10 mouse cellular contexts compared by ENCODE assay signal in the genomic region with DNA sequence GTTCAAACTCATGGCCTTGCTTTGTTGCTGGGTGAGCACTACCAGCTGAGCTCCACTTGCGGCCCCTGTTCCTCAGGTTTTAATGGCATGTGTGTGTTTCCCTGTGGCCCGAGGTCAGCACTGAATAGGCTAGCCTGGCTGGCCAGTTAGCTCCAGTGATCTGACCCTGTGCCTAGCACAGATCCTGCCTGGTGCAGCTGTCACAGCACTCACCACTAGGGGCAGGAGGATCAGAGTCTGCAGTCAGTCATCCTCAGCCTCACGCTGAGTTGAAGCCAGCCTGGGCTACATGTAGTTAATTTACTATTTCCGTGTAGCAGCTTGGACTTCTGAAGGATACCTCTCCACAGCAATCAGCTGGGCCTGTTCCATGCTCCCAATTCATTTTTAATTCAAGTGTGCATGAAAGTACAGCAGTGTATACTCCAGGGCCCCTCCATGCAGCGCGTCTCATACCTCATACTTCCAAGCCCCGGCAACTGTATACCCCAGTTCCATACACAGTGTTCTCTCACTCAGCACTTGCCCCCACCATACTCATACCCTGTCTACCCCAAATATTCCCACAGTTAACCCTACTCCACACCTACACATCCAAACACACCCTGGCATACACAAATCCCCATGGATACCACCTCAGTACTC. TPM values are rescaled to one million over a fixed set of nuclear protein-coding genes. Genes with fewer than 3 reads are reported as not detected.
DNase-seq lines count a peak whose midpoint lies in the region; ATAC-seq and TF ChIP-seq lines count a peak whose summit lies in the region.
"Had no signal": no experiment of that assay in that cellular context is flagged by ENCODE, and none has a peak within 500 bp of the region (broad histone marks: within the 10 kb centered on the region; RNA-seq: fewer than 3 reads in every experiment).

No protein-coding gene starts in this region.

- no peak overlapping the region for H3K4me2 ChIP-seq in kidney, postnatal 0 days (ENCODE audit: low read length)
- H3K4me2 ChIP-seq in midbrain, embryonic 15.5 days, result no peak overlapping the region
- H3K4me2 ChIP-seq: embryonic facial prominence, embryonic 12.5 days; midbrain, embryonic 12.5 days had no signal

- peak overlapping the region; percentile 62; the same call in 1 of the 2 replicates for H3K27ac ChIP-seq in heart, embryonic 10.5 days
- peak overlapping the region; percentile 57; the same call in 1 of the 2 replicates for H3K27ac ChIP-seq in kidney, postnatal 0 days
- no peak overlapping the region for H3K27ac ChIP-seq in midbrain, embryonic 15.5 days
- H3K27ac ChIP-seq: embryonic facial prominence, embryonic 12.5 days; midbrain, embryonic 12.5 days had no signal

- TF ChIP-seq CTCF in lung, adult 2 months (IDR thresholded peaks at IDR 0.05; ENCODE audit: insufficient read depth, low read length), result peak; percentile 90
- peak; percentile 71 for TF ChIP-seq CTCF in kidney, postnatal 0 days (IDR thresholded peaks at IDR 0.05; ENCODE audit: low read depth)

- H3K4me1 ChIP-seq in lung, adult 2 months (ENCODE audit: control insufficient read depth, insufficient read depth, low read length), result peaks cover 36% of the 10 kb centered on the region
- H3K4me1 ChIP-seq in heart, embryonic 10.5 days, result peaks cover 98% of the 10 kb centered on the region
- H3K4me1 ChIP-seq in kidney, postnatal 0 days (replicated peaks; ENCODE audit: insufficient read depth, low read length), result peaks cover 16% of the 10 kb centered on the region; the same call in 1 of the 2 replicates
- H3K4me1 ChIP-seq in midbrain, embryonic 15.5 days, result peaks cover 6% of the 10 kb centered on the region; the same call in 1 of the 2 replicates
- H3K4me1 ChIP-seq: embryonic facial prominence, embryonic 12.5 days had no signal

- peak; percentile 58 for ATAC-seq in kidney, postnatal 0 days (replicated peaks; ENCODE audit: low FRiP score, low read depth)
- peak; percentile 54; the same call in 1 of the 2 replicates for ATAC-seq in midbrain, embryonic 15.5 days (replicated peaks)

- H3K9me3 ChIP-seq in heart, embryonic 10.5 days, result no peaks in the 10 kb centered on the region
- H3K9me3 ChIP-seq in kidney, postnatal 0 days (replicated peaks; ENCODE audit: low read length), result no peaks in the 10 kb centered on the region
- H3K9me3 ChIP-seq in midbrain, embryonic 15.5 days, result no peaks in the 10 kb centered on the region
- H3K9me3 ChIP-seq: embryonic facial prominence, embryonic 12.5 days; midbrain, embryonic 12.5 days had no signal

- DNase-seq in lung, adult 2 months, result no peak
- no peak for DNase-seq in lung, postnatal 25 days (ENCODE audit: low spot score)
- peak; percentile 73 to 79 for DNase-seq in cerebellum, adult 18-20 months
- no peak for DNase-seq in heart, embryonic 10.5 days (ENCODE audit: low spot score)
- no peak for DNase-seq in kidney, postnatal 0 days (ENCODE audit: low spot score)
- DNase-seq in urinary bladder, adult 2 months (ENCODE audit: low spot score), result no peak
- no peak for DNase-seq in Muller cell, postnatal 12 days (ENCODE audit: inconsistent ontology term)

- no peak overlapping the region for H3K4me3 ChIP-seq in lung, adult 2 months (replicated peaks; ENCODE audit: extremely low read depth, low read depth, low read length)
- no peak overlapping the region for H3K4me3 ChIP-seq in heart, embryonic 10.5 days
- H3K4me3 ChIP-seq in kidney, postnatal 0 days (replicated peaks; ENCODE audit: low read depth, low read length), result no peak overlapping the region
- no peak overlapping the region for H3K4me3 ChIP-seq in midbrain, embryonic 15.5 days
- H3K4me3 ChIP-seq: embryonic facial prominence, embryonic 12.5 days; midbrain, embryonic 12.5 days had no signal

- no peaks in the 10 kb centered on the region for H3K27me3 ChIP-seq in heart, embryonic 10.5 days (ENCODE audit: insufficient read depth, poor library complexity, severe bottlenecking)
- no peaks in the 10 kb centered on the region for H3K27me3 ChIP-seq in kidney, postnatal 0 days (ENCODE audit: insufficient read depth, low read length)
- H3K27me3 ChIP-seq in midbrain, embryonic 15.5 days (replicated peaks), result no peaks in the 10 kb centered on the region
- H3K27me3 ChIP-seq: embryonic facial prominence, embryonic 12.5 days; midbrain, embryonic 12.5 days had no signal

- no peak overlapping the region for H3K9ac ChIP-seq in kidney, postnatal 0 days (ENCODE audit: low read depth, low read length)
- H3K9ac ChIP-seq in midbrain, embryonic 15.5 days, result no peak overlapping the region
- H3K9ac ChIP-seq: embryonic facial prominence, embryonic 12.5 days; midbrain, embryonic 12.5 days had no signal

- no peak for TF ChIP-seq POLR2A in lung, adult 2 months (IDR thresholded peaks at IDR 0.05; ENCODE audit: borderline replicate concordance, extremely low read depth, low read depth, low read length)

- 52% methylated on average over 7 of the region's 7 CpGs for WGBS in lung, adult 2 months
- WGBS in heart, embryonic 10.5 days, result 66% methylated on average over 7 of the region's 7 CpGs
- WGBS in kidney, postnatal 0 days, result 62% methylated on average over 7 of the region's 7 CpGs
- WGBS in midbrain, embryonic 15.5 days, result 64% methylated on average over 7 of the region's 7 CpGs

- H3K36me3 ChIP-seq in heart, embryonic 10.5 days, result no peaks in the 10 kb centered on the region
- no peaks in the 10 kb centered on the region for H3K36me3 ChIP-seq in kidney, postnatal 0 days (ENCODE audit: insufficient read depth, low read length)
- no peaks in the 10 kb centered on the region for H3K36me3 ChIP-seq in midbrain, embryonic 15.5 days (replicated peaks)
- H3K36me3 ChIP-seq: embryonic facial prominence, embryonic 12.5 days; midbrain, embryonic 12.5 days had no signal

RNA-seq across cellular contexts. Expression of a gene that starts 16.3 kb away (rescaled TPM):
- 101 and 124 TPM in 2 replicates for polyA plus RNA-seq in lung, adult 2 months (2012; rRNA removed)
- polyA plus RNA-seq in heart, embryonic 10.5 days (2016; fragmentation: Nextera tagmentation; extraction: Ambion mirVana), result 159 and 189 TPM in 2 replicates
- 153 and 154 TPM in 2 replicates for polyA plus RNA-seq in kidney, postnatal 0 days (2015; fragmentation: Nextera tagmentation; extraction: Ambion mirVana)
- polyA plus RNA-seq in midbrain, embryonic 15.5 days (2015; fragmentation: Nextera tagmentation; extraction: Ambion mirVana), result 110 and 115 TPM in 2 replicates
- 119 and 152 TPM in 2 replicates for polyA plus RNA-seq in urinary bladder, adult 2 months (2012; rRNA removed)

RNA-seq across cellular contexts. Expression of a gene that starts 18.6 kb away (rescaled TPM):
- polyA plus RNA-seq in lung, adult 2 months (2012; rRNA removed), result 58.4 and 66.4 TPM in 2 replicates
- 2.4 and 3.1 TPM in 2 replicates for polyA plus RNA-seq in heart, embryonic 10.5 days (2016; fragmentation: Nextera tagmentation; extraction: Ambion mirVana)
- polyA plus RNA-seq in kidney, postnatal 0 days (2015; fragmentation: Nextera tagmentation; extraction: Ambion mirVana), result 2.9 and 3.9 TPM in 2 replicates
- polyA plus RNA-seq in midbrain, embryonic 15.5 days (2015; fragmentation: Nextera tagmentation; extraction: Ambion mirVana), result 5.5 and 6.4 TPM in 2 replicates
- 42.8 and 59.9 TPM in 2 replicates for polyA plus RNA-seq in urinary bladder, adult 2 months (2012; rRNA removed)

RNA-seq across cellular contexts. Expression of a gene that starts 48.3 kb away (rescaled TPM):
- polyA plus RNA-seq in lung, adult 2 months (2012; rRNA removed), result 20.0 and 22.9 TPM in 2 replicates
- polyA plus RNA-seq in heart, embryonic 10.5 days (2016; fragmentation: Nextera tagmentation; extraction: Ambion mirVana), result 28.5 and 32.3 TPM in 2 replicates
- 42.3 and 45.7 TPM in 2 replicates for polyA plus RNA-seq in kidney, postnatal 0 days (2015; fragmentation: Nextera tagmentation; extraction: Ambion mirVana)
- polyA plus RNA-seq in midbrain, embryonic 15.5 days (2015; fragmentation: Nextera tagmentation; extraction: Ambion mirVana), result 30.1 and 35.4 TPM in 2 replicates
- 26.8 and 36.6 TPM in 2 replicates for polyA plus RNA-seq in urinary bladder, adult 2 months (2012; rRNA removed)

Comparison
In these comparisons a context has a peak if more than half of its experiments do, and no peak if none do; other contexts are left out.
1. DNase-seq: peak in cerebellum, adult 18-20 months (2 of 2); none in lung, adult 2 months (single experiment), lung, postnatal 25 days (single experiment), heart, embryonic 10.5 days (single experiment), kidney, postnatal 0 days (single experiment), urinary bladder, adult 2 months (single experiment) and Muller cell, postnatal 12 days (single experiment).